Mouse (Mus musculus): ENCODE results near the gene Krt222. TPM values are rescaled to one million over a fixed set of nuclear protein-coding genes. Genes with fewer than 3 reads are reported as not detected.

The Krt222 gene
- polyA plus RNA-seq, 2 experiments: 0.01 to 0.13 TPM

- ATAC-seq (ENCODE audit: insufficient read depth): no peak; the same call in 1 of the 2 replicates
- TF ChIP-seq CTCF (IDR thresholded peaks at IDR 0.05; ENCODE audit: low read depth) (no peak), EP300 (IDR thresholded peaks at IDR 0.05; ENCODE audit: low read depth) (no peak)
- no peak for DNase-seq (ENCODE audit: low read depth in 3 of 3, low spot score in 3 of 3)
- H3K27ac ChIP-seq: peak overlapping the region; percentile 62
- WGBS (ENCODE audit: insufficient replicate concordance): 26% methylated on average over 15 of the region's 15 CpGs
- H3K27me3 ChIP-seq (ENCODE audit: control insufficient read depth, insufficient read depth, low read length): no peaks in the 10 kb centered on the region
- H3K4me1 ChIP-seq (replicated peaks; ENCODE audit: control insufficient read depth in 2 of 2, insufficient read depth in 2 of 2, low read length in 1 of 2): peaks cover 15 to 24% of the 10 kb centered on the region in 2 experiments
- H3K36me3 ChIP-seq (replicated peaks; ENCODE audit: control insufficient read depth, insufficient read depth, low read depth): peaks cover 14% of the 10 kb centered on the region
- no peaks in the 10 kb centered on the region for H3K9me3 ChIP-seq (ENCODE audit: control insufficient read depth, low read length)
- peak overlapping the region; percentile 86 for H3K4me2 ChIP-seq (ENCODE audit: low read depth)
- H3K9ac ChIP-seq (replicated peaks): peak overlapping the region; percentile 97
- peak overlapping the region; percentile 76 to 91 for H3K4me3 ChIP-seq (ENCODE audit: insufficient read depth in 1 of 2, low read depth in 2 of 2, low read length in 2 of 2)
These were observed 12.7 kb downstream of the Krt222 start for GRCm38 (mm10) chr11:99231049-99231816.

GRCm38 (mm10) chr11:99230261-99231048 lies 13.4 kb downstream of the Krt222 start, which contains the start of gene Smarce1:
TSS of gene Smarce1 (minus strand) at chr11:99231017.
- H3K9ac ChIP-seq (replicated peaks): peak within 1 kb of the TSS; percentile 97
- peak within 1 kb of the TSS; percentile 76 to 91 for H3K4me3 ChIP-seq (ENCODE audit: insufficient read depth in 1 of 2, low read depth in 2 of 2, low read length in 2 of 2)
- no peak for TF ChIP-seq CTCF (IDR thresholded peaks at IDR 0.05; ENCODE audit: low read depth)
- TF ChIP-seq EP300 (IDR thresholded peaks at IDR 0.05; ENCODE audit: low read depth): no peak
- ATAC-seq (ENCODE audit: insufficient read depth) (peak; percentile 85), DNase-seq (ENCODE audit: low read depth in 3 of 3, low spot score in 3 of 3) (peak; percentile 52 to 57 (median 56))
- WGBS (ENCODE audit: insufficient replicate concordance): under 1% methylated on average over 86 of the region's 87 CpGs
- peaks cover 20 to 29% of the 10 kb centered on the region in 2 experiments for H3K4me1 ChIP-seq (replicated peaks; ENCODE audit: control insufficient read depth in 2 of 2, insufficient read depth in 2 of 2, low read length in 1 of 2)
- no peaks in the 10 kb centered on the region for H3K27me3 ChIP-seq (ENCODE audit: control insufficient read depth, insufficient read depth, low read length)
- peak within 1 kb of the TSS; percentile 86 for H3K4me2 ChIP-seq (ENCODE audit: low read depth)
- peak within 1 kb of the TSS; percentile 62 for H3K27ac ChIP-seq
- no peaks in the 10 kb centered on the region for H3K9me3 ChIP-seq (ENCODE audit: control insufficient read depth, low read length)
- peaks cover 16% of the 10 kb centered on the region for H3K36me3 ChIP-seq (replicated peaks; ENCODE audit: control insufficient read depth, insufficient read depth, low read depth)

GRCm38 (mm10) chr11:99229641-99230260 lies 14.1 kb downstream of the Krt222 start:
- Histone ChIP-seq H3K27me3 (ENCODE audit: control insufficient read depth, insufficient read depth, low read length) (no peaks in the 10 kb centered on the region), H3K4me2 (ENCODE audit: low read depth) (peak overlapping the region; percentile 86), H3K4me1 (replicated peaks; ENCODE audit: control insufficient read depth in 2 of 2, insufficient read depth in 2 of 2, low read length in 1 of 2) (peaks cover 20 to 29% of the 10 kb centered on the region in 2 experiments), H3K9me3 (ENCODE audit: control insufficient read depth, low read length) (no peaks in the 10 kb centered on the region), H3K9ac (replicated peaks) (peak overlapping the region; percentile 97), H3K4me3 (ENCODE audit: insufficient read depth in 1 of 2, low read depth in 2 of 2, low read length in 2 of 2) (peak overlapping the region; percentile 76 to 91), H3K27ac (peak overlapping the region; percentile 62), H3K36me3 (replicated peaks; ENCODE audit: control insufficient read depth, insufficient read depth, low read depth) (peaks cover 22% of the 10 kb centered on the region)
- TF ChIP-seq CTCF (IDR thresholded peaks at IDR 0.05; ENCODE audit: low read depth) (peak; percentile 5; the same call in 1 of the 2 replicates), EP300 (IDR thresholded peaks at IDR 0.05; ENCODE audit: low read depth) (no peak)
- peak in 1 of 3 experiments; percentile 14 for DNase-seq (ENCODE audit: low read depth in 3 of 3, low spot score in 3 of 3)
- ATAC-seq (ENCODE audit: insufficient read depth): peak; percentile 77
- under 1% methylated on average over 31 of the region's 31 CpGs for WGBS (ENCODE audit: insufficient replicate concordance)

GRCm38 (mm10) chr11:99226298-99226697 lies 17.6 kb downstream of the Krt222 start:
- DNase-seq (ENCODE audit: low read depth in 3 of 3, low spot score in 3 of 3) (peak; percentile 53 to 58 (median 56)), ATAC-seq (ENCODE audit: insufficient read depth) (peak; percentile 52)
- peaks cover 18 to 27% of the 10 kb centered on the region in 2 experiments for H3K4me1 ChIP-seq (replicated peaks; ENCODE audit: control insufficient read depth in 2 of 2, insufficient read depth in 2 of 2, low read length in 1 of 2)
- peaks cover 43% of the 10 kb centered on the region for H3K36me3 ChIP-seq (replicated peaks; ENCODE audit: control insufficient read depth, insufficient read depth, low read depth)
- TF ChIP-seq EP300 (IDR thresholded peaks at IDR 0.05; ENCODE audit: low read depth): no peak
- no peak for TF ChIP-seq CTCF (IDR thresholded peaks at IDR 0.05; ENCODE audit: low read depth)
- H3K4me3 ChIP-seq (ENCODE audit: insufficient read depth in 1 of 2, low read depth in 2 of 2, low read length in 2 of 2): peak overlapping the region in 1 of 2 experiments; percentile 33; a peak in 2 of 4 replicates
- H3K27ac ChIP-seq: peak overlapping the region; percentile 36
- no peaks in the 10 kb centered on the region for H3K27me3 ChIP-seq (ENCODE audit: control insufficient read depth, insufficient read depth, low read length)
- 33% methylated on average over 5 of the region's 5 CpGs for WGBS (ENCODE audit: insufficient replicate concordance)
- peak overlapping the region; percentile 41 for H3K9ac ChIP-seq (replicated peaks)
- no peaks in the 10 kb centered on the region for H3K9me3 ChIP-seq (ENCODE audit: control insufficient read depth, low read length)
- peak overlapping the region; percentile 69 for H3K4me2 ChIP-seq (ENCODE audit: low read depth)
